Mouse (Mus musculus): Measurements from ENCODE around the gene Kif21b. TPM values are rescaled to one million over a fixed set of nuclear protein-coding genes. Genes with fewer than 3 reads are reported as not detected.

Gene Kif21b
- polyA plus RNA-seq, 3 experiments from 2014 or later: 23.8 to 43.9 (median 33.8) TPM

- no peak for ATAC-seq
Observed at GRCm38 (mm10) chr1:136128944-136129589, 2.1 kb upstream of the Kif21b start.

DNA sequence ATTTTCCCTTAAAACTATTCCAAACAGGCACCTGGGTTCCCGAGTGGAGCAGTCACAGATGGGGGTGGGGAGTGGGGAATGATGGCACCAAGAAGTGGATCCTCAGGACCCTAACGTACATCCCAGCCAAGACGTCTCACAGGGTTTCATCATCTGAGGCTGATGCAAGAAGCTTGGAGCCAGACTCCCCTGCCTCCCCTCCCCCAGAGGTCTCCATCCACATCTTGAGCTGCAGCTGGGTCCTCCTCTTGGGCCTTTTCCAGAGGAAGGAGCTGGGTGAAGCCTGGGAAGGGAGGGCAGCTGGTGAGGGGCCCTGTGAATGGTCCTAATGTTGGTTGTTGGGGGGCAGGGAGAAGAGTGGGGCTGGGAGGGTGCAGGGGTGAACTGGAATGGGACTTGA is 1.1 kb upstream of the Kif21b start:
- no peak for ATAC-seq

- no peak for ATAC-seq
Observed at GRCm38 (mm10) chr1:136131603-136132291, 558 bp downstream of the Kif21b start.

DNA sequence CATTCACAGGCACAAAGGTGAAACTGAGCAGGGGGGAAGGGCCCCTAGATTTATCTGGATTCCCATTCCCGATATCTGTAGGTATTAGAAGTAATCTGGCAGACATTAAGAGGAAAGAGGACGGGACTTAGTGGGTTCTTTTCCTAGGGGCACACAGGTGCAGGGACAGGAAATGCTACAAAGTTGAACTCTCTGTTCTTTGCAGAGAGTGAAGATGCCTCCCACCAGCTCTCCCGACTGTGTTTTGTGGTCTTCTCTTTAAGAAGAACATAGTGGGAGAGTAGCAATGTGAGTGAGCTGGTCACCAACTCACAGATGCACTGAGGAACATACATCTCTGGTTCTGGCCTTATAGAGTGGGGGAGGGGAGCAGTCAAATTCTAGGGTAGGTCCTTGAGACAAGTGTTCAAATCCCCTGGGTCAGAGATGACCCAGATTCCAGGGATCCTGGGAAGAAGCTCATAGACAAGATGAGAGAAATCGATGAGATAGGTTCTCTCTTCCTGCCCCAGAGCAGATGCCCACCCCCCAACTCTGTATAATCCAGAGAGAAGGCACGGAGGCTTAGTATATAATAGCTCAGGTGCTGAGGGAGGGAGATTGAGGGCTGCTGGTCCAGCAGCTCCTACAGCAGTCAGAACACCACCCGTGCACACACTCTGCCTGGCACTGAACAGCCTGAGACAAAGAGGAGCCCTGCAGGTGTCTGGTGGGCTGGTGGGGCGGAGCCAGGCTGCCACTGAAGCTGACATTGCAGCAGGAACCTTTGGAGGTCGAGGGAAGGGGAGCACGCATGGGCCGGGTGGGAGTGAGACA is 1.4 kb downstream of the Kif21b start:
- ATAC-seq: no peak

DNA sequence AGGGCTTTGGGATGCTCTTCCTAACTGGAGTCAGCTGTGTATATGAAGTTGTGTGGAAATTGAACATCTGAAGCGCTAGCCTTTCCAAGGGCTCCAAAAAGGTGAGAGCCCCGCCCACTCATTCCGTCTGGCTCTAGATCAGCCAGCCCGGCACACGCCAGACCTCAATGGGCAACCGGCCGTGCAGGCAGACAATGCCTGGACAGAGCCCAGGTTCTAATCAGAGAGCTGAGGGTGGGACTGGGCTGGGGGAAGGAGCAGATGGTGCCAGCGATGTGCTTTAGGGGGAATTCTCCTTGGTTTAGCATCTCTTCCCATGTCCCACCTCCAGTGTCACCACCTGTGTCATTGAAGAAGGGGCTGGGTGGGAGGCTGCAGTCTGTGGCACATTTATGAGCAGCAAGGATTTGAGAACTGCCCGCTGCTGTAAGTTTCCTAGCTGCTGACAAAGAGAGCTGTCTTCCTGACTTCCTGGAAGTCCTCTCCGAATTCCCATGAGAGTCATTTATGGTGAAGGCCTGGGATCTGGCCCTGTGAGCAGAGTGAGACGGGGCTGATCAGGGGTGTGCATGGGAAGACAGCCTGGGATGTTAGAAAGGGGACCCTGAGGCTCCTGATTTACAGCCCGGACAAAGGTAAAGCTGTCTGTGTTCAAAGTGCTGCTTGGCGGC is 2.5 kb downstream of the Kif21b start:
- ATAC-seq: no peak

DNA sequence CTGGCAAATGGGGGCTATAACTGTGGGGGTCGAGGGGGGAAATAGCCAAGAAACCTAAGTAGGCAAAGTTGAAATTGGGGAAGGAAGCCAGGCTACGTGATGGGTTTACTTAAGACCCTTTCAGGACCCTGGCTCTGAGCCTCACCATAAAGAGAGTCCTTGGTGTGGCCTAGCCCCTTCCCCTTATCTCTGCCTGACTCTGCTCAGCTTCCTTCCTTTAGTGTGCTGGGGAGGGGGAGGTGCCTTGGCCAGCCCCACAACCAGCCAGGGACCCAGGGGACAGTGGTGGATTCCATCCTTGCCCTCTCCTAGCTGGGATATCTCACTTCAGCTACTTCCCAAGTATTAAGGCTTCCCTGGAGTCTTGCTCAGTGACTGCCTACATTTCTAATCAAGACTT is 3.4 kb downstream of the Kif21b start:
- no peak for ATAC-seq

- peak; percentile 65 for ATAC-seq
Observed at GRCm38 (mm10) chr1:136135046-136135445, 3.9 kb downstream of the Kif21b start.

- ATAC-seq: no peak
Observed at GRCm38 (mm10) chr1:136135777-136136444, 4.7 kb downstream of the Kif21b start.

DNA sequence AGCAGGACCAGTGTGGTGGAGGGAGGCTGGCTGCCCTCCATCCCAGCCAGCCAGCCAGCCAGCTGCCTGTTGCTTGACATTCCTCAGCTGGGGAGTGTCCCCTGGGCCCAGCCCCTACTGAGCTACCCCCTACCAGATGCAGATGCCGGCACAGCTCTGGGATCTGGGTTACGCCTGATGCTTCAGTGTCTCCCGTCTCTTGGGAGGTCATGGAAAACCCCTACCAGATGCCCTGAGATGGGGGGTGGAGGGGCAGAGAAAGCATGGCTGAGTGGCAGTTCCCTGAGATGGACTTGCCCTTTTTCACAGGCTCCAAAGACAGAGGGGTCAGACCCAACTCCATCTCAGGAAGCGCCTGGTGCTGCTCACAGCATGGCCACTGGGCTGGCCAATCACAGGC is 5.4 kb downstream of the Kif21b start:
- ATAC-seq: no peak

- ATAC-seq: no peak
Observed at GRCm38 (mm10) chr1:136137071-136137531, 5.9 kb downstream of the Kif21b start.

GRCm38 (mm10) chr1:136137575-136137974 is 6.4 kb downstream of the Kif21b start:
- ATAC-seq: no peak

GRCm38 (mm10) chr1:136138191-136138830 is 7.1 kb downstream of the Kif21b start:
- ATAC-seq: no peak

- peak; percentile 75 for ATAC-seq
Observed at GRCm38 (mm10) chr1:136139990-136140640, 8.9 kb downstream of the Kif21b start.

GRCm38 (mm10) chr1:136141176-136141950 is 10.2 kb downstream of the Kif21b start:
- no peak for ATAC-seq

GRCm38 (mm10) chr1:136142336-136142735 is 11.1 kb downstream of the Kif21b start:
- ATAC-seq: no peak

- no peak for ATAC-seq
Observed at GRCm38 (mm10) chr1:136143514-136143913, 12.3 kb downstream of the Kif21b start.

DNA sequence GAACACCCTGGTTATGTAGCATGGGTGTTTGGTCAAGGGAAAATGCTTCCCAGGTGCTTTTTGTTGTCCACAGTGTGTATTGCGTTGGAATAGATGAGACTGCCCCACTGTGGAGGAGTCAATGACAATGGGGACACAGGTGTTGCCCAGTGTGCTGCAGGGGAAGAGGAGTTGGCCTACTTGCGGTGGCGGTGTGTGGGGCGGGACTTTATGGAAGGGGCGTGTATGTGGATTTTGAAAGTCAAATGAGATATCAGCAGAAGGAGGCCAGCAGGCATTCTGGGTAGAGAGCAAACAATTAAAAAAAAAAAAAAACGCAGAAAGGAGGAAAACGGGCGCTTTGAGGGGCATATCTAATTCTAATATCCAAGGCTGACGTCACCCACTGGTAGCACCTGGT is 18.5 kb downstream of the Kif21b start:
- no peak for ATAC-seq

DNA sequence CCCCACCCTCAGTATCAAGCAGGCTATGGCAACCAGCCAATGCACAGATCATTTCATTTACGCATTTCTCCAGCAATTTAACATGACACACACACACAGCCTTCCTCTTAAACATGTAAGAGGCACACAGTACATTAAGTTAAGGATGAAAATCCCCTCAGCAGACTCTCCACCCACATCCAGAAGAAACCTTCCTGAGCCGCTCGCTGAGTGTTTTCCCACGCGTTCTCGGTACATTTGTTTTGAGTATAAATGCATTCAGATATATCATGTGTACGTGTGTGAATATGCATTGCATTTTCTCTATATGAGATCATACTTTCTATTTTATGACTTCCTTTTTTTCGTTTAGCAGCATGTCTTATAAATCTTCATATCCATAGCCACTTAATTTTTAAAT is 20.2 kb downstream of the Kif21b start:
- no peak for ATAC-seq

DNA sequence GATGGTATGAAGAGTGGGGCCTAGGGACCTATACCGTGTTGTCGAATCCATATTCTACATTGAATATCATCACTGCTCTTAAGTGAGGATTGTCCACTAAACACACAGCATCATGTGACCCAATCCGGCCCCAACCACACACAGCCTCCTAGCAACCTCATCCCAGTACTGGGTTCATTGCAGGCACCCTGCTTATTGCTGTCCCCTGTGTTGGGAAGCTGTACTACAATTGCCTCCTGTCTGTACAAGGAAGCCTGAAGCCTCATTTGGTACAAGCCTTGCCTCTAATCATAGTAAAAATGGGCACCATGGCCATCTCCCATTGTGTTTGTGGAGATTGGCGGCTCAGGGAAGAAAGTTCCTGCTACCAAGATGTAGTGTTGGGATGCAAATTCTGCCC is 25.1 kb downstream of the Kif21b start:
- ATAC-seq: no peak

- no peak for ATAC-seq
Observed at GRCm38 (mm10) chr1:136156951-136157350, 25.8 kb downstream of the Kif21b start.

All from inflammation-experienced regulatory T-cells, adult 6 months (primary cell).